In genomic region chr9:123123571-123124412, GRCm38 (mm10) we compare ENCODE assay signal across 9 mouse cellular contexts. TPM values are rescaled to one million over a fixed set of nuclear protein-coding genes. Genes with fewer than 3 reads are reported as not detected.
DNase-seq lines count a peak whose midpoint lies in the region; ATAC-seq and TF ChIP-seq lines count a peak whose summit lies in the region.
"Had no signal": no experiment of that assay in that cellular context is flagged by ENCODE, and none has a peak within 500 bp of the region (broad histone marks: within the 10 kb centered on the region; RNA-seq: fewer than 3 reads in every experiment).

No protein-coding gene starts in this region.

- peak; percentile 3; the same call in 1 of the 2 replicates for TF ChIP-seq RAD21 in MEL (IDR thresholded peaks at IDR 0.05; ENCODE audit: low read depth, low read length)

- no peak overlapping the region for H3K27ac ChIP-seq in MEL (ENCODE audit: control insufficient read depth, low read depth, low read length)
- H3K27ac ChIP-seq in liver, embryonic 11.5 days (ENCODE audit: low read depth, low read length) = peak overlapping the region; percentile 45
- H3K27ac ChIP-seq: lung, embryonic 15.5 days had no signal

- TF ChIP-seq POLR2A in MEL (IDR thresholded peaks at IDR 0.05; ENCODE audit: control insufficient read depth in 1 of 2, insufficient read depth in 1 of 2, low read depth in 1 of 2, low read length in 2 of 2, poor library complexity in 1 of 2) = no peak

- H3K36me3 ChIP-seq in MEL (ENCODE audit: control insufficient read depth in 1 of 2, insufficient read depth in 2 of 2, low read length in 2 of 2) = peaks cover 14 to 15% of the 10 kb centered on the region in 2 experiments
- H3K36me3 ChIP-seq in liver, embryonic 11.5 days (ENCODE audit: control insufficient read depth, insufficient read depth, low read length) = peaks cover 47% of the 10 kb centered on the region
- H3K36me3 ChIP-seq in splenic B cell, adult 2 months (ENCODE audit: control insufficient read depth, insufficient read depth, low read length, poor library complexity, severe bottlenecking) = peaks cover 2% of the 10 kb centered on the region

- no peak for TF ChIP-seq EP300 in MEL (IDR thresholded peaks at IDR 0.05; ENCODE audit: low read depth in 1 of 2, low read length in 2 of 2)

- H3K9me3 ChIP-seq in MEL (replicated peaks; ENCODE audit: insufficient read depth, low read length) = no peaks in the 10 kb centered on the region
- no peaks in the 10 kb centered on the region for H3K9me3 ChIP-seq in liver, embryonic 11.5 days (ENCODE audit: control insufficient read depth, low read length)
- H3K9me3 ChIP-seq: lung, embryonic 15.5 days had no signal

- TF ChIP-seq CTCF in MEL (IDR thresholded peaks at IDR 0.05 in 2 of 3, conservative IDR thresholded peaks at IDR 0.05 in 1 of 3; ENCODE audit: control insufficient read depth in 1 of 3, insufficient read depth in 1 of 3, low read depth in 2 of 3, low read length in 3 of 3, poor library complexity in 1 of 3, severe bottlenecking in 1 of 3) = peak; percentile 69 to 89 (median 78)

- H3K9ac ChIP-seq in MEL (ENCODE audit: control insufficient read depth, low read depth, low read length, poor library complexity, severe bottlenecking) = no peak overlapping the region
- no peak overlapping the region for H3K9ac ChIP-seq in liver, embryonic 11.5 days (ENCODE audit: low read depth, low read length)
- H3K9ac ChIP-seq: lung, embryonic 15.5 days had no signal

- intact Hi-C loops in gastrocnemius, postnatal 14 days (cut with DNase I; ENCODE audit: low total_unique reads) = no loop called here

- peak overlapping the region; percentile 31 for H3K4me2 ChIP-seq in liver, embryonic 11.5 days
- H3K4me2 ChIP-seq: lung, embryonic 15.5 days had no signal

- no peaks in the 10 kb centered on the region for H3K27me3 ChIP-seq in MEL (ENCODE audit: control insufficient read depth in 1 of 2, insufficient read depth in 2 of 2, low read length in 2 of 2)
- H3K27me3 ChIP-seq in liver, embryonic 11.5 days (replicated peaks; ENCODE audit: control insufficient read depth, insufficient read depth, low read length) = no peaks in the 10 kb centered on the region
- no peaks in the 10 kb centered on the region for H3K27me3 ChIP-seq in splenic B cell, adult 2 months (ENCODE audit: control insufficient read depth, insufficient read depth, low read length, poor library complexity, severe bottlenecking)
- H3K27me3 ChIP-seq: lung, embryonic 15.5 days had no signal

- 85% methylated on average over 6 of the region's 6 CpGs for WGBS in liver, embryonic 11.5 days

- peak; percentile 21 for DNase-seq in kidney, postnatal 14 days
- DNase-seq in kidney, adult 11 months = no peak
- peak; percentile 50 for DNase-seq in MEL (ENCODE audit: low read depth, low spot score)
- peak; percentile 38 for DNase-seq in embryo, embryonic 11 days
- no peak for DNase-seq in liver, embryonic 11.5 days (ENCODE audit: low spot score)
- DNase-seq in splenic B cell, adult 2 months (ENCODE audit: low read depth, low spot score) = peak; percentile 27
- DNase-seq in gastrocnemius, postnatal 14 days = no peak
- DNase-seq in ovary, adult 18-20 months (ENCODE audit: low spot score) = no peak

- H3K79me2 ChIP-seq in MEL (ENCODE audit: control insufficient read depth, insufficient read depth, low read length, poor library complexity) = no peaks in the 10 kb centered on the region

- ATAC-seq in liver, embryonic 11.5 days (replicated peaks; ENCODE audit: low FRiP score) = peak; percentile 37; the same call in 1 of the 2 replicates

- H3K4me1 ChIP-seq in MEL (ENCODE audit: control insufficient read depth in 1 of 2, insufficient read depth in 2 of 2, low read length in 2 of 2) = peaks cover 6 to 8% of the 10 kb centered on the region in 2 experiments
- peaks cover 13% of the 10 kb centered on the region for H3K4me1 ChIP-seq in liver, embryonic 11.5 days (replicated peaks; ENCODE audit: control insufficient read depth, insufficient read depth, low read length)
- H3K4me1 ChIP-seq: lung, embryonic 15.5 days had no signal

- no peak overlapping the region for H3K4me3 ChIP-seq in MEL (ENCODE audit: control insufficient read depth in 1 of 2, insufficient read depth in 1 of 2, low read depth in 2 of 2, low read length in 2 of 2)
- no peak overlapping the region for H3K4me3 ChIP-seq in liver, embryonic 11.5 days (ENCODE audit: low read depth, low read length)
- H3K4me3 ChIP-seq: lung, embryonic 15.5 days had no signal

TF ChIP-seq in MEL, 35 proteins besides CTCF, POLR2A, EP300 and RAD21:
- TF ChIP-seq SMC3 (IDR thresholded peaks at IDR 0.05; ENCODE audit: low read depth, low read length) (peak; percentile 51), HCFC1 (IDR thresholded peaks at IDR 0.05; ENCODE audit: low read depth, low read length) (no peak)

RNA-seq across cellular contexts. Expression of gene Exosc7, which starts 10.8 kb away (rescaled TPM):
- 181 and 196 TPM in 2 replicates for total RNA-seq in MEL (2012; rRNA removed)
- polyA plus RNA-seq in MEL (2012; ENCODE audit: insufficient read depth in 1 of 2, insufficient read length in 2 of 2, low read depth in 1 of 2, low replicate concordance in 2 of 2, missing spikeins in 1 of 2) = 100 to 1,000 TPM in 1 of 2 experiments, not detected in 1; 162 TPM
- polyA plus RNA-seq in liver, embryonic 11.5 days (2014; fragmentation: Nextera tagmentation; extraction: Ambion mirVana) = 191 and 193 TPM in 2 replicates
- total RNA-seq in gastrocnemius, postnatal 14 days (2021) = 10 to 100 TPM; 18.1 to 20.7 TPM

RNA-seq across cellular contexts. Expression of gene Zdhhc3, which starts 10.8 kb away (rescaled TPM):
- 51.7 and 51.8 TPM in 2 replicates for total RNA-seq in MEL (2012; rRNA removed)
- polyA plus RNA-seq in MEL (2012; ENCODE audit: insufficient read depth in 1 of 2, insufficient read length in 2 of 2, low read depth in 1 of 2, low replicate concordance in 2 of 2, missing spikeins in 1 of 2) = 10 to 100 TPM; 92.0 to 98.1 TPM
- polyA plus RNA-seq in liver, embryonic 11.5 days (2014; fragmentation: Nextera tagmentation; extraction: Ambion mirVana) = 54.8 and 57.0 TPM in 2 replicates
- total RNA-seq in gastrocnemius, postnatal 14 days (2021) = 10 to 100 TPM; 37.1 to 43.0 TPM

RNA-seq across cellular contexts. Expression of gene Clec3b, which starts 27.0 kb away (rescaled TPM):
- not detected in 2 replicates for total RNA-seq in MEL (2012; rRNA removed)
- under 1 TPM in 1 of 2 experiments, not detected in 1; 0.24 TPM for polyA plus RNA-seq in MEL (2012; ENCODE audit: insufficient read depth in 1 of 2, insufficient read length in 2 of 2, low read depth in 1 of 2, low replicate concordance in 2 of 2, missing spikeins in 1 of 2)
- polyA plus RNA-seq in liver, embryonic 11.5 days (2014; fragmentation: Nextera tagmentation; extraction: Ambion mirVana) = not detected in 2 replicates
- 10 to 100 TPM; 60.6 to 90.2 TPM for total RNA-seq in gastrocnemius, postnatal 14 days (2021)

Comparison
In these comparisons a context has a peak if more than half of its experiments do, and no peak if none do; other contexts are left out.
1. DNase-seq: peak in kidney, postnatal 14 days (single experiment), MEL (single experiment), embryo, embryonic 11 days (single experiment) and splenic B cell, adult 2 months (single experiment); none in kidney, adult 11 months (single experiment), liver, embryonic 11.5 days (single experiment), gastrocnemius, postnatal 14 days (single experiment) and ovary, adult 18-20 months (single experiment).
2. RNA of gene Clec3b, which starts 27.0 kb away (total RNA-seq): 60.6 to 90.2 TPM in gastrocnemius, postnatal 14 days; not detected in MEL; every median in the first group is over 10 times any median in the second.